Mouse (Mus musculus) left cerebral cortex, postnatal 36 days (tissue): ENCODE measurements around the gene Wif1. TPM values are rescaled to one million over a fixed set of nuclear protein-coding genes. Genes with fewer than 3 reads are reported as not detected.

Experiments used
- DNase-seq, 2 experiments: peaks; one replicate each; pipeline ENCODE4 v3.0.0; 2021 to 2022; ENCODE audit warnings: low spot score in 2 of 2, mixed read lengths in 1 of 2
- intact Hi-C: fragments of 180-260 bp; cut with DNase I; formaldehyde crosslinking; loops from one replicate; pipeline ENCODE4 v1.15.1; 2025
- total RNA-seq, 2 experiments: library from RNA; stranded (reverse); gene quantifications; 2 replicates each; pipeline ENCODE4 v1.2.3; 2021

The Wif1 gene
- total RNA-seq, 2 experiments from 2014 or later: 1.6 to 1.8 TPM

- DNase-seq: no peak
- intact Hi-C loops: no loop called here
Observed at GRCm38 (mm10) chr10:121062704-121063103, 28.9 kb downstream of the Wif1 start.

DNA sequence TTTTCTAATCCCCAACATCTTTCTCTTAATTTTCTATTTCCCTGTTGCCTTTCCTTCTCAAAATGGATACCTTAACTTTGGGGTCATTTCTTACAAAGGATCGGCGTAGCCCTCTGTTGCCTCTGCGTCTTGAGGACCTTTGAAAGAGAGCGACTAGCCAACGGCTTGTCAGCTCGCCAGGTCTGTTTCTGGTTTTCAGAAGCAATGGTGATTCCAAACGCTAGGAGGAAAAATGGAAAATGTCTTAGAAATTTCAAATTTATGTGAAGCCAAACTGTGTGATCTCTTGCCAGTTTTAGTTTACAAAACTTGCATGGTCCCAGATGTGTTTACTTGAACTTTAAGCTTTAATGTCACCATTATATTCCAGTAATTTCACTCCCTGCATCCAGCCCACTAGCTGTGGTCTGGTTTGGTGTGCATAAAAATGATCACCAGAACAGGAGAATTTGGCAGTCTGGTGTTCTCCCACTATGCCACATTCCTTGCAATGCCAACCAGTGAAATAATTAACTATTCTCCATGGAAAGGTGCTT is 33.7 kb downstream of the Wif1 start:
- DNase-seq: no peak
- intact Hi-C loops: no loop called here

- no peak for DNase-seq
- intact Hi-C loops: no loop called here
Observed at GRCm38 (mm10) chr10:121068003-121068402, 34.2 kb downstream of the Wif1 start.

- no peak for DNase-seq
- intact Hi-C loops: no loop called here
Observed at GRCm38 (mm10) chr10:121070742-121071141, 37.0 kb downstream of the Wif1 start.

GRCm38 (mm10) chr10:121080500-121080899 is 46.7 kb downstream of the Wif1 start:
- DNase-seq: no peak
- intact Hi-C loops: no loop called here

DNA sequence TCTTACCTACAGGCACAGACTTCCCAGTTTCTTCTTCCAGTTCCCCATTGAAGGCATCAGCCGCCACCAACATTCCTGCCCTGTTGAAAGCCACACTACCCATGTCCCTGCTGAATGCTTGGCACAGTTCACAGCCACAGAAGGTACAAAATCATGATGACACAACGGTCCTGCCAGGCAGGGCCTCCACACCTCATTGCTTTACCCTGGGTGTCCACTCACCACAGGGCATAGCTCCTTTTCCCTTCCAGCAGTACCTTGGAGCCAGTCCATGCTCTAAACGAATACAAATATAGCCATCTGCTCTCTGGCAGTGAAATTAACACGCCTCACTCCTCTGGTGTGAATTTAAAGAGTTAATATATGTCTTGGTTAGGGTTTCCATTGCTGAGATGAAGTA is 49.1 kb downstream of the Wif1 start:
- intact Hi-C loops: no loop called here

DNA sequence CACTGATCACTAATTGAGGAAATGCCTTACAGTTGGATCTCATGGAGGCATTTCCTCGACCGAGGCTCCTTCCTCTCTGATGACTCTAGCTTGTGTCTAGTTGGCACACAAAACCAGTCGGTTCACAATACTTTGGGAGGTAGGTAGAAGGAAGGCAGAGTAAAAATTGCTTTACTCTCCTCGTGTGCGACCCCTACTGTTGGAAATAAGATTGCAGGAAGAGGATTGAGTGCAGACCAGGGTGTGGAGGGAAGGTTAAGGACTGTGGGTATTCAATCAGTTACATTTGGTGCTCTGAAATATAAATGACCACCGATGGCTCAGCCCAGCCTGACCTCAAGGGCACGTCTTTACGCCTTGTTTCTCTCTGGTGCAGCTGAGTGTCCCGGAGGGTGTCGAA is 49.8 kb downstream of the Wif1 start:
- no peak for DNase-seq
- intact Hi-C loops: no loop called here

More for the DNA sequence above, 49.1 kb downstream of the Wif1 start:
- DNase-seq: no peak

DNA sequence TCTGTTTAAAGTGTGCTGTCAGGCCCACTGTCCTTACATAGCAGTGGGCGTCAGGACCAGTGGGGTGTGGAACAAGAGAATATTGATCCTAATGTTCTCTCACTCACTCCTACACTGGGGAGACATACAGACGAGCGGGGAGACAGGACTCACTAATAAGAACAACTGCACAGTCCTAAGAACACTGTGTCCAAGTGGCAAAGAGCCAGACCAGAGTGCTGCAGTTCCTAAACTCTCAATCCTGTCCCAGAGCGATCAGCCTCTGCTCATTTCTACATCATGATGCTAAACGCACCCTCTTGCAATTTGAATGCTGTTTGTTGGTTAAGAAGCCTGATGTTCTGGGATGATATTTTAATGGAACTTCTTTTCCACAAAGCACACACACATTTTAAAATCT is 54.9 kb downstream of the Wif1 start:
- intact Hi-C loops: no loop called here
- DNase-seq: no peak

DNA sequence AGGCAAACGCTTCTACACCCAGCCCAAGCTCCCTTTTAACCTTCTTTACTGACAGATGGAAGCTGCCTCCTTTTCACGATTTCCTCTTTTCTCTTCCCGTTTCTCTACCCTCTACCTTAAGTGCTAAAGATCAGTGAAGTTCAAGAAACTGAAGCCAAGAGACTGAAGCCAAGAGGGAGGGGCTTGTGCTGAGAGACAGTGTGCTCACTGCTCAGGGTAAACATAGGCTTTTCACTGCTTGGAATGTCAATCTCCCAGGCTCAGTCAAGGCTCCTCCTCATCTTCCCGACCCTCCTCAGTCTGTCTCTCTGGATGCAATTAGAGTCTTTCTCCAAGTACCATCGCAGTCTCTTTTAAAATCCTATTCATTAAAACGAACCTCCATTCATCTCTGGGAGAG is 55.6 kb downstream of the Wif1 start:
- DNase-seq: no peak

DNA sequence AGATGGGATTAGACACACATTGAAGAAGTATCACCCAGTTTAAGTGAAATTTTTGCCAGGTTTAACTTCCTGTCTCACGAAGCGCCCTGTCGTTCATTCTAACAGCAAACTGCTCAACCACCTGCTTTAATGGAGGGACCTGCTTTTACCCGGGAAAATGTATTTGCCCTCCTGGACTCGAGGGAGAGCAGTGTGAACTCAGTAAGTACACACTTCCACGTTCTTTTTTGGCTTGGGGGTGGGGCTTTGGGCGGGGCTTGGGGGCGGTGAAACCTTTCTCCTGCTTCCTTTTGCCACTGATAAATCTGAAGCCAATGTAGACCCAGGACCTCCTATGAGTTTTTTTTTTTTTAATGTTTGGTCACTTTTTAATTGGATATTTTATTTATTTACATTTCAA is 56.2 kb downstream of the Wif1 start:
- intact Hi-C loops: no loop called here
- DNase-seq: no peak

More for the DNA sequence above, 55.6 kb downstream of the Wif1 start:
- intact Hi-C loops: no loop called here

DNA sequence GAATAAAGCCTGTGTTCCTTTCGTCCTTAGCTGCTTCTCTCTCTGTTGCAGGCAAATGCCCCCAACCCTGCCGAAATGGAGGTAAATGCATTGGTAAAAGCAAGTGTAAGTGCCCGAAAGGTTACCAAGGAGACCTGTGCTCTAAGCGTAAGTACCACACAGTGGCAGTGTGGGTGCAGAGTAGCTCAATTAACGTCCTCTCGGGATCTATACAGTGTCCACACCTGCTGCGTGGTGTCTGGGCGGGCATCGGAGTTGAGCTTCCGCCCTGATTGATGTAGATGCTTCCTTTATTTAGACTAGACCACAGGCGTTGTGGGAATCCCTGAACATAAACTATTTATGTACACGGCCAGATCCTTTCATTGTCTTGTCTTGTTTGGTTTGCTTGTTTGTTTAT is 62.2 kb downstream of the Wif1 start:
- intact Hi-C loops: no loop called here
- no peak for DNase-seq

- no peak for DNase-seq
- intact Hi-C loops: no loop called here
Observed at GRCm38 (mm10) chr10:121098263-121098662, 64.5 kb downstream of the Wif1 start.

- no peak for DNase-seq
- intact Hi-C loops: no loop called here
Observed at GRCm38 (mm10) chr10:121099658-121100057, 65.9 kb downstream of the Wif1 start.

GRCm38 (mm10) chr10:121116115-121116514 is 82.4 kb downstream of the Wif1 start:
- intact Hi-C loops: no loop called here
- no peak for DNase-seq

- intact Hi-C loops: no loop called here
- no peak for DNase-seq
Observed at GRCm38 (mm10) chr10:121116636-121117035, 82.9 kb downstream of the Wif1 start.

- intact Hi-C loops: no loop called here
- no peak for DNase-seq
Observed at GRCm38 (mm10) chr10:121120751-121121150, 87.0 kb downstream of the Wif1 start.

- no peak for DNase-seq
- intact Hi-C loops: no loop called here
Observed at GRCm38 (mm10) chr10:121124481-121124880, 90.7 kb downstream of the Wif1 start.

DNA sequence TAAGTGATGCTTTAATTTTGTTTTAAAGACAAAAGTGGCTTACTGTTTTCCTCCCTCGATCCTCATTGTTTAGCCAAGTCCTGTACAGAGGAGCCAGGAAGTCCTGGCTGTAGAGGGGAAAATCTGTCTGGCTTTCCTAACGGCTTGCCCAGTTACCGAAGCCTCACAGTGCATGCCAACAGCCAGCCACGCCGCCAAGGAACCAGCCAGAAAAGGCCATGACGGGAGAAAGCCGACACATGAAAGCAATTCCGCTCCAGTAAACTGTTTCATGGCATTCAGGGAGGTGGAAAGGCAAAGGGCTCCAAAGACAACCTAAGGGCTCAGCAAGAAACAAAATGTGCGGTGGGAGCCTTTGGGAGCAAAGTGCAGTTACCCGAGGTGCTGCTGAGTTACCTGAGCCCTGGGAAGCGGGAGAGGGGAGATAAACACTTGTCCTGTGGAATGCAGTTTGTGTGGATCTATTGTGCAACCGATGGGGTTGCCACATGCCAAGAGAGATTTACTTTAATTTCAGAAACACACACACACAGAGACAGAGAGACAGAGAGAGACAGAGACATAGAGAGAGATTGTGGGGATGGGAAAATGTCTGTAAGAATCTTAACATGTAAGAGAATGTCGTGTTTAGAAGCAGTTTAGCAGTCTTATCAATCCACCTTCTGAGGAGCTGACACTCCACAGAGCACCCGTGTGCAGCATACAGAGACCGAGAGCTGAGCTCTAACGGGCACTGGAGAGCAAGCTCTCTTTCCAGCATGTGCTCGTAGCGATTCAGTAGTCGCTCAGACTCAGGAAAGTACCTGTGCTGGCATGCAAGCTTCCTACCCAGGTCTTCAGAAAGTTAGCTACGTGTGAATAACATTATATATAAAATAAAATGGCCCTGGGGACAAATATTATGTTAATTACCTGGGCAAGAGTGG is 95.5 kb downstream of the Wif1 start:
- intact Hi-C loops: no loop called here

More for the DNA sequence above, 95.5 kb downstream of the Wif1 start:
- no peak for DNase-seq
